Mouse (Mus musculus): ENCODE measurements around the gene Plpp3. TPM values are rescaled to one million over a fixed set of nuclear protein-coding genes. Genes with fewer than 3 reads are reported as not detected.

The Plpp3 gene
- total RNA-seq, 2 experiments from 2014 or later, result 157 to 169 TPM

DNA sequence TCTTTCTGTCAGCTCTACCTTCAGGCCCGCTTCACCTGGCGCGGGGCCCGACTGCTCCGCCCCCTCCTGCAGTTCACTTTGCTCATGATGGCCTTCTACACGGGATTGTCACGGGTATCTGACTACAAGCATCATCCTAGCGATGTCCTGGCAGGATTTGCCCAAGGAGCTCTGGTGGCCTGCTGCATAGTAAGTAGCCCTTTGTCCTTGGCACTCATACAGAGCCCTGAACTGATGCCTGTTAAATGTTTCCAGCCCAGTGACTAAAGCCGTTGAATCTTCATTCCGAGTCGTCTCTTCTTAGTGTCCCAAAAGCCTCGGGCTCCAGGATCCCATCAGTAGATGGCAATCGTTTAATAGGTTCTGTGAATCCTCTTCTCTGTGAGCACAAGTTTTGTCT lies 62.2 kb downstream of the Plpp3 start:
- peak; percentile 35 for DNase-seq

DNA sequence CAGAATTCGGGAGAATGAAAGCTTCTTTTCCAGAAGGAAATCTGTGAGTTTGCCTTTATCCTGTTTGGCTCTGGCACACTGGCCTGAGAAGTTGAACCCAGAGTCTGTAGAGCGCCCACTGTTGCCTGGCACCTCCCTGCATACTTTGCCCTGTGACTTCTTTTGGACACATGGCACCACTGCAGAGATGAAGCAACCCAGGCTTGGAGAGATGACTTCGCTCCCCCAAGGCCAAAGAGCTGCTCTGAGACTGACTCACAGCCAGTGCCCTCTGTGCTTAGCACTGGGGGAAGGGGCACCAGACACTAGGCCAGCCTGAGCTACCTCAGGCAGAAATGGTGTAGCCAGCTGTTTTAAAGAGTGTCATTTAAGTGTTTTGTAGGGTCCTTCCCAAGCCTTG lies 63.7 kb downstream of the Plpp3 start:
- peak; percentile 81 for DNase-seq

DNA sequence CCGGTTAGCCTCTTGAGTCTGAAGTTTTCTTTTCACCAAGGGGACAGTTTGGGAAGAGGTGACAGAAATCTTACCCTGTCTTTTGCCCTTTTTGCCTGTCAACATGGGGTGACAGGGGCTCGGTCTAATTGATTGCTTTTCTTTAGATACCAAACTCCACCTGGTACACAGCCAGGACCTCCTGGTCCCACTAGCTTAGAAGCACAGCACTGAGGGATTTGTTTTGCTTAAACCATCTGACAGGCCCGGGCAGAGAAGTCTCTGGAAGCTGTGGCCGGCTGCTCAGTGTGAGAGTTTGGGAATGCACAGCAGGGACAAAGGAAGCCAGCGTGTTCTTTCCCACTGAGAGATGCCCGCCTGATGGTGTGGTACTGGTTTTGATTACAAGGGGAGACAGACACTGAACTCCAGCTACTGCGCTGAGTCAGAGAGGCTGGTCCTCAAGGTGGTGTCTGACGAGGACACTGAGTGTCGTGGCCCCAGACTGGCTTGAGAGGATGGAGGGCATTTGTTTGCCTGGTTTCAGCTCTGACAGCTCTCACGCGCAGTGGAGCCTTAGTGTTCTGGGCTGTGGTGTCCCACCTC lies 64.2 kb downstream of the Plpp3 start:
- peak; percentile 35 for DNase-seq

DNA sequence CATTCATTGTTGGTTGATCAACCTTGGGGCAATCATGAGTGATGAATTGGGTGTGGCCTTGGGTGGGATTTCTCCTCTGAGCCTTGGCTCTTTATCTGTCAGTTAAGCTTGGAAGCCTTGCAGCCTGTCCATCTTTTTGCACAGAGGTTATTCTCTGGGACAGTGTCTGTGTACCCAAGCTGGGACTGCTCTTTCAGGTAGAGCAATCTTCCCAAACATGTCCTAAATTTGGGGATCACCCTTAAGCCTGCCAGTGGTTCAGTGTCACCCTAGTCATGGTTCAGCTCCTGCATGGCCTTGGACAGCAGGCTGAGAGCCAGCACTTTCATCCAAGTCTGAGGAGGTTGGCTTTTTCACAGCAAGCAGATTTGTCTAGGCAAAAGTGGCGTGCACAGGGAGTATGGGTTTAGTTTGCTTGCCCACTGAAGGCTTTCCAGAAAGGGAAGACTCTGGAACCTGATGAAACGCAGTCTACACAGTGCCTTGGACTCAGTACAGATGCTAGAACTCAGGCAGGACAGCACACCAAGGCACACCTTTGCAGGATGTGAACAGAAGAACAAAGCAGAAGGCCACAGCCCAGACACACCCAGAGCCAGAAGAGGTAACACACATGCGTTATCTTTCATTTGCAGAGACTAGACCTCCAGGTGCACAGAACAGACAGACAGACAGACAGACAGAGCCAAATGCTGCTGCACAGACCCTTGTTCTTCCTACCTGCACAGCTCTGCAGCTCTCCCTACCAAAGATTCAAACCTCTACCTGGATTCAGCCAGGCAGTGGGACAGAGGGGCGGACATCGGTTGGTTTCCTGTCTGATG lies 66.2 kb downstream of the Plpp3 start:
- peak; percentile 73 for DNase-seq

DNA sequence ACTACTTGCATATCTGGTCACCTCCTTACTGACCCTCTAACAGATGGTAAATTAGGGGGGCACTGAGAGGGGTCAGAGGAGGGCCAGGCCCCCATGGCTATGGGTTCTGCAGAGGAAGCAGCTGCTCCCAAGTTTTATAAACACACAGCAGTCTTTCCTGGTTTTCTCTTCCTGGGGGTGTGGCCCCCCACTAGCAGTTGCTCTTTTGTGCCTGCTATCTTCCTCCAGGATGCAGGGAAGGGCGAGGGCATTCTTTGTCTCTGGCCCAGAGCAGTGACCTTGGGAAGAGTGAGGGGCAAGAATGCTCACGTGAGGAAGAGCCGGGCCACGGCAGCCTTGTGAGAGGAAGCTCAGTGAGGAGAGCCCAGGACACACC lies 66.8 kb downstream of the Plpp3 start:
- DNase-seq, result peak; percentile 46

DNA sequence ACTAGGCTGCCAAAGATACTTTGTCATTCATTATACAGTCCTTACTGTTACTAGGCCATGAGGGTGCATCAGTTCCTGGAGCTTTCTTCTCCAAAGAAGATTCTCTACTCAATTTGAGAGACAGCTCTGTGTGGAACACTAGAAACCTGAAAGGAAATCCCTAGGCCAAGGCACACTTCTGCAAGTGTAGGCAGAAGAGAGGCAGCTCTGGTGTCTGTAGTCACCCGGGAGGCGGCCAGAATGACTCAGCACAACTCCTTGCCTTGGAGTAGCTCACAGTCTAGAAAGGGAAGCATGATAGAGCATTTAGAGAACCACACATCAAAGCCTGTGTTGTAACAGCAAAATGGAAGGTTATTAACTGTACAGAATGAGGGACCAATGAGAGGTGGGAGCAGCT lies 68.4 kb downstream of the Plpp3 start:
- peak; percentile 67 for DNase-seq

DNA sequence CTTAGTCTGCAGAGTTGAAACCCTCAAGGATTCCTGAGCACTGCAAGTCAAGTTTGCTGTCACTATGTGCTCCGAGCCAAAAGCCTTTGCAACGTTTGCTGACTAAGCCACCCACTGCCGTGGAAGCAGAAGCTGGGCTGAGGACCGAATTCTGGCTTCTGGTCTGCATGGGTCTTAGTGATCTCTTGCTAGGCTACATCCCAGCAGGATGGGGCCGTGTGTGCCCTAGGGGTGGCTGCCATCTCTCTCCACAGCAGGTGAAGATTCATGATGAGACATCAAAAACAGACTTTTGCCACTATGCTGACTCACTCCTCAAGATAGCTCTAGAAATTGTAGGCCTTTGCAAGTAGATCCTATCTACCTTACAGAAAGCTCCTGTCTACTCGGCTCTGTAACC lies 69.2 kb downstream of the Plpp3 start:
- peak; percentile 50 for DNase-seq

DNA sequence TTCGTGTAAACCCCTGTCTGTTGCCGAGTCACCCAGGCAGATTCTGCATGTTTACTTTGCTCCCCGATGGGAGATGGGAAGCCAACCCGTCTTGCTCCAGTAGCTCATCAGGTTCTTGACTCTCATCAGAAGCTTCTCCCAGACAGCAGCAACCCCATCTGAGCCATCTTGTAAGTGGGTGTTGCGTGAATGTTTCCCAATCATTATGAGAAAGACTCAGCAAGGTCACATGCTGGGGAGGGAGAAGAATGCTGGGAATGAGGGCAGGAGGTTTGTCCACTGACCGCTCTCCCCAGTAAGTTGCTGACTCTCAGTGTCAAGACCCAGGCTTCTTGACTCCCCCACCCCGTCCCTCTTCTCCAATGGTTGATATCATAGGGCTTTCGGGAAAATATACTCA lies 73.0 kb downstream of the Plpp3 start:
- DNase-seq, result no peak

DNA sequence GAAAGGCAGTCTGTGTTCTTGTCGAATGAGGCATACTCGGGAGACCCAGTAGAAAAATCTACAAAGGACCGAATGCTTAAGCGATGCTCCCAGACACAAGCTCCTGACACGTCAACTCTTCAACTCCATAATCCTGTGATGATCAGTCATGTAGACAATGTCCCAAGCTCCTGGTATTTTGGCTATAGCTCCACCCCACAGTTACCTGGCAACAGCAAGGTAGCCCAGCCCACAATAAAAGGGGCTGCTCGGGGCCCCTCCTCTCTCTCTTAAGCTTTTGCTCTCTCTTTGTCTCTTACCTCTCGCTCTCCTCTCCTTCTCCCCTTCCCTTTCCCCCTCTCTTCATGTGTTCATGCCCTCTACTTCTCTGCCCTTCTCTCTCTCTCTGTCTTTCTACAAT lies 83.1 kb downstream of the Plpp3 start:
- no peak for DNase-seq

DNA sequence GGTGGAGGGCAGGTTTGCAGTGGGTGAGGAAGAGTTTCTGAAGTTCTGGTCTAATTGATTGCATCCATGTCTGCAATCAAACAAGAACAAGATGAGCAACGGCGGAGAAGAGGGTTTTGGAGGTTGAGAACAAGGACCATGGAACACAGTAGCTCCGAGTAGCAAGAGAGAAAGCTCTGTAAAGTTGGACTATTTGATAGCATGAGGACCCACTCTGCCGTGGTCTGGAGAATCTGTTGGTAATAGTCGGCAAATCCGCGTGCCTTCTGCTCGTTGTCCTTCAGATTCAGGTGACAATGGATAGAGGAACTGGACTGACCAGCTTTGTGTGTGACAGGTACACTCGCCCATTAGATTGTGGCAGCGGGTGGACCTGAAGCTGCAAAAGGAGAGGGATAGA lies 87.8 kb downstream of the Plpp3 start:
- no peak for DNase-seq

DNA sequence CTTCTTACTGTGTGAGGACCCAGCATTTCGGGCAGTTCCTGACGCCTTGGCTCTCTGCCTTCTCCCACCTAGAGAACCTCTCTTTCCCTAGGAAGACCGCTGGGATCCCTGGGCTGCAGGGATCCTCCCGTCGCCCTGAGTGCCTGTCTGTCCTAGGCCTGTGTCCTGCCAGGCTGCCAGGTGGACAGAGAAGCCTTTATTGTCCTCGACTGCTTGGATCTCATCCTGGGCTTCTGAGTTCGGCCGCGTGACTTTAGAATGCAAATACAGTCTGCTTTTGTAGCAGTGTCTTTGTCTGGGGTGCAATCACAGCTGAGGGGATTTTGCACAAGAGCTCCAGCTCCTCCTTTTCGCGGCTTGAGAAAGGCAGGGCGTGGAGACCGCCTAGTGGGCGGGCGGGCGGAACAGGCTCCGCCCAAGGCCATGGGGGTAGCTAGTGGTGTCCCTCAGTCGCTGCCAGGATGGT lies 88.4 kb downstream of the Plpp3 start:
- DNase-seq, result peak; percentile 71

DNA sequence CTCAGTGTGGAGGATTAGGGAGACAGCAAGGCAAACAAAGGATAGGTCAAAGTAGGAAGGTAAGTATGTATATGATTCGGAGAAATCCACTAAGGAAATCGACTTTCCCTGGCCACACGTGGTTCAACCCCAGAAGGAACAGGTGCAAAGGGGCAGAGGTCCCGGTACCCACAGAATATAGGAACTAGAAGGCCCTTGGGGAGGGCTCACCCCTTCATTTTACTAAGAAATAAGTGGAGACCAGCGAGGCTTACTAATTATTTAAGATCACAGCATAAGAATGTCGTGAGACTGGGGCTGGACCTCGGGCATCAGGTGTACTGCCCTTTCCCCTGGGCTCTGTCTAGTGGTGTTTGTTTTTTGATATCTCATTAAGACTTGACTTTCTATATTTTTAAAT lies 89.2 kb downstream of the Plpp3 start:
- no peak for DNase-seq

DNA sequence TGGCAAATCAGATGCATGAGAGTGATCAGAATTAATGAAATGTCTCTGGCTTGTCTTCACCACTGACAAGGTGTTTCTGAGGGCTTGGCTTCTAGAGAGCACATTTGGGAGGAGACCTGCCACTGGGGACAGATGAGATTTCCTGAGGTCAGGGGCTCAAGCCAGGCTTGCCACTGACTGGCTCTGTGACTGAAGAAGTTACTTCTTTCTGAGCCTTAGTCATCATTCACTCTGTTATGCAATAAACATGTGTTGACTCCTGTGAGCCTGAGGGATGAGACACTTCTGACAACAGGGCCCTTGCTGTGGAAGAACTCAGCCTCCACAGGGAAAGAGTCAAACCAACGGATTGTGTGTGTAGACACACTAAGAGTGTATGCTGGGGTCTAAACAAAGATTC lies 91.0 kb downstream of the Plpp3 start:
- DNase-seq, result no peak

DNA sequence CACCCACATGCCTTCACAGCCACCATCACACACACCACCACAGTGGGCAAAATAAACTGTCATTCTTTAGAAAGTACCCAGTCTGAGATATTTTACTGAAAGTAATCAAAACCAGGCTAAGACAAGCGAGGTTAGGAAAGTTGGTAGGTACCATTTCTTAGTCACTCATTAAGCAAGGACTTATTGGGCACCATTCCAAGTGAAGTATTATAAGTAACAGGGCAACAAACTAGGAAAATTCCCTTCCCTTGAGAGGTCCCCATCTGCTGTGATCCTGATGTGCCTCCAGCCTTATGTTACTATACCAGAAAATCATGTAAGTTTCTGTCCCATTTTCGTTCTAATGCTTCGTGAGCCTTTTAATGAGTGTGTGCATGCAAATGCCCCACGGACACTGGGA lies 92.1 kb downstream of the Plpp3 start:
- DNase-seq, result no peak

DNA sequence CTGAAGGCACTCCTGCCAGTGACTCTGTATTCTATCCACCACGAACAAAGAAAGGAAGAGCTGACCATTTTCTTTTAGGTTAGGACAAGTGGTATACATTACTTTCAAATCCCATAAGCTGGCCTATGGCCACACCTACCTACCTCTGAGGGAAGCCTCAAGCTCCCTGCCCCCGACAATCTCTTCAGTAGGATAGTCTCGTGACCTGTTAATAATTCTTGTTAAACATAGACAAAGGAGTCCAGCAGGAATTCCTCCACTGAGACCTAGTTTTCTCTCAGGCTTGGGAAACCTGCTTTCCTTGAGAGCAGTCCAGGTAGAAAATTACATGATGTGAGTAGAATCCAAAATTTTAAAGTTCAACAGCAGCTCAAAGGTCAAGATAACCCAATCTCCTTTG lies 93.8 kb downstream of the Plpp3 start:
- DNase-seq, result no peak

DNA sequence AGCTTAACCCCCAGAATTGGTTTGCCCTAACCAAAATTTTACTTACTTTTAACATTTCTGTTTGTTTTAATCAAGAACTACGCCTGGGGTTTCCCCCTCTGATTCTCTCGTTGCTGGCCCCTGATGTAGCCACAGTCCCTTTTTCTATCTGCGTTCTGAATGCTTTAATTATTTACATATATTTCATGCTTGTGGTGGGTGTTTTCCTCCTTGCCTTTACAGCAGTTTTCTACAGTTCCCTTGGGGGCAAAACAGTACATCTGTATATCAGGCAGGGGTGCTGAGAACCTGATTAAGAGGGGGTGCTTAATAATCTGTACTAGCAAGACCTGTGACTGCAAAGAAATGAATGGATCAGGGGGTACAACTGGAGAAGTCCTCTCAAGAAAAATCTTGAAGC lies 94.9 kb downstream of the Plpp3 start:
- DNase-seq, result no peak

DNA sequence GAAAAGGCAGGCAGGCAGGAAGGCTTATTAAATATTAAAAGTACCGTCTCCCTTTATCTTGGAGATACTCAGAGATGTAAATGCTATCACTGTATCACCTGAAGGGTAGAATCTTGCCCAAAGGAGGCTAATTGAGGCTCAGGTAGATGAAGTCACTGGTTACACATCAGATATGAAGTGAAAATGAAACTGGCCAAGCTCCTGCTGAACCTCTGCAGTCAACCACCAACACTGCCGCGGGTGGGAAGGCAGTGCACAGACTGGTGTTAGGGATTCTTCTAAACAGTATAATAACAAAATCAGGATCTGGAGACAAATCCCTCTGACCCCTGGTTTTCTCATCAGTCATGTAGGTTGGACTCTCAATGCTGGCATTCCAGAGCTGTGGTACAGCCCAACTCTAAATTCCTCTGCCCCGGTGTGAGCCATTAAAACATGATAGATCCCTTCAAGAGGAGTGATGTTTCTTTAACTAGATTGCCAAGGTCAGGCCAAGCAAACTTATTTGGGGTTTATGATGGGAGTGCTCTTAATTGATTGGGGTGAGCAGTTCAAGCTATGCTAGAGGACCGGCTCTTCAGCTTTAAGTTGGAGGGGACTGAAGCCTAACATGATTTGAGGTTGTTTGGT lies 95.5 kb downstream of the Plpp3 start:
- no peak for DNase-seq

DNA sequence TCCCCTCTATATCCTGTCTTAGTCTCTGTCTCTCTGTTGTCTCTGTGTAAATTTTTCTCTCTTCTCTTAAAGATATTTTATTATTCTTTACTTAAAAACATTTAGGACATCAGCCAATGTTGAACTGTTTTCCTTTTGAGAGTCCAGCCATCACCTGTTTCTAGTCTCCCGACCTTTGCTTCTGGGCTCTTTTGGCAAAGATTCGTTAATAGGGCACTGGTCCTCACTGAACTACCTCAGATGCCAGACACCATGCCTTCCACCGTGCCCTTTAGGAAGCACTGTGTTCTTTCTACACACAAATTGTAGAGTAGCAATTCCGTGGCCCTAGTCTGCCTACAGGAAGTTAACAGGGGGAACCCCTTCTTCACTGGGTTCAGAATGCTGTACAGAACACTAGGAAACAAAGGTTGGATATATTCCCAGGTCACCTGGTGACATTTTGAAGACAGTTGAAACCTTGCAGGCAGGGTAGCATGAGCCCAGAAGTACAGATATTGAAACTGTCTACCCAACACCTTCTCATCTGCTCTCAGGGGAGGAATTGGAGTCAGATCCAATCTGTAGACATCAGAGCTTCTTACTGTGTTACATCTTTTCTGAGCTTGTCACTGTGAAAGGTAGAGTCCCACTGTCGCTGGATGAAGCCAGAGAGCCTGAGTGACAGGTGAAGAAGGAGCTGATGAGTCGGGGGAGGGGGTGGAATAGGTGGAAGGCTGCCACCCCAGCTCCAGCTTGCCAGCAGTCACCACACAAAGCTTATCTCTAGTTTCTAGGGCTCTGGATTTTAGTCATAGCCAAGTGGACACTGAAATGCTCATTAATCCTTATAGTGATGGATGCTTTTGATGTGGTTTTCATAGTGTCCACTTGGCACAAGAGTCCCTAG lies 96.5 kb downstream of the Plpp3 start:
- DNase-seq, result no peak

DNA sequence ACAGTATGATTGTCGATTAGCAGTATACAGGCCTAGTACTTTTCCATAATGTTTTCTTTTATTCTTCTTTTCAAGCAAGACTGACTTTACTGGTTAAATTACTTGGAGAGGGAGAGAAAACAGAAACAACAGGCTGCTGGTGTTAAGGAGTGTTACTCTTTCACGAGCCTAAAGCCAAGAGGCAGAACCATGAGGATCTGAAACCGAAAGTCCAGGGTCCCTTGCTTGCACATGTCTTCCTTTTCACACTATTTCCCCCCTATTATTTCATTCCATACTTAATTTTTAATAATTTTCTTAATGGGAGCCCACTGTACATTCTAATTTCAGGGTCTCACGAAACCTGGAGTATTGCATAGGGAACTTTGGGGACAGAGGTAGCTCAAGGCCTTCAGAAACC lies 97.2 kb downstream of the Plpp3 start:
- no peak for DNase-seq

DNA sequence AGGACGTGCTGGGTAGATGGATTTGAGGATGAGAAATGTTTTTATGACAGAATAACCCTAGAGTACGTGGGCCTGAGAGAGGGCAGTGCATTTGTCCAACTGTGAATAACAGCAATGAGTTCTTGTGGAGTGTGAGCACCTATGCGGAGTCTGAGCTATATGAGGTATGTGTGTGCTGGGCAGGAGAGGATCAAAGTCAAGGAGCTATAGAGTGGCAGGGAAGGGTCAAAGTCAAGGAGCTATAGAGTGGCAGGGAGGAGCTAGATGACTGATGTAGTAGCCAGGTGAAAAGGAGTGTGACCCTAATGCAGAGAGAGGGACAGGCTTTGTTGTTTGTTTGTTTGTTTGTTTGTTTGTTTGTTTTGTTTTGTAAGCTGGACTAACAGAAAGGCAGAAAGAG lies 98.0 kb downstream of the Plpp3 start:
- no peak for DNase-seq

DNA sequence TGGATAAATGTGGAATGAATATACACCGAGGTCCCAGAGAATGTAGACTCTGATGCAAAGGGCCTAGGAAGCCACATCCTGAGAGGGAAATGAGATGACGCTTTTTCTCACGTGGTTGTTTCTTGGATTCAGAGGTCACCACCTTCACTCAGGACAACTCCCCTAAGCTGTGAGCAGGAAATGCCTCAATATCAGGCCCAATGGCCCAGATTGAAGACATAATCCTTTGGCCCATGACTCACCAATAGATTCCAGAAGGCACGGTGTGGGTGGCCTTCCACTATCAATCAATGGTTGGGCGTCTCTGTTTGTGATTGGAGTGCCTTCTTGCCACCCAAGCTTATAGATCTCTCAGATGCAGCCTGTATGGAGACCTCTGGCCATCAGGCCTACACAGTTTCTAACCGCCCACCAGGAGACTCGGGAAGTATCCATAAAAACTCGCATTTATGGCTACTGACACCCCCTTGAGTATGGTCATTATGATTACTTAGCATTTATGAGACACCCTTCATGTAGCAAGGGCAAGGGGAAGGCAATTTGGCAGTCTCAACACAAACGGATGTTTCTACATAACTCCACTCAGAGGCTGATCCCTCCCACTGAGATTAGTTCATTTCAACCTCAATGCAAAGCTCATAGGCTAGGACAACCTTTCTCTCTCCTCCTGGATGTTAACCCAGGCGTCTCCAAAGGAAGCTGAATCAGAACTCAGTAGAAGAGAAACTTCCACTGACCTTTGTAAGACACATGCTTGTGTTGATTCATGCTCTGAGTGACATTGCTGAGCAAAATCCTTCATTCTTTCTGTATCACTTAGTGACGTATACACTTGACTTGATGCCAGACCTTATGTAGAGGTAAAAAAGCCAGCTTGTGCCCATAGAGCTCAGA lies 100.8 kb downstream of the Plpp3 start:
- no peak for DNase-seq

DNA sequence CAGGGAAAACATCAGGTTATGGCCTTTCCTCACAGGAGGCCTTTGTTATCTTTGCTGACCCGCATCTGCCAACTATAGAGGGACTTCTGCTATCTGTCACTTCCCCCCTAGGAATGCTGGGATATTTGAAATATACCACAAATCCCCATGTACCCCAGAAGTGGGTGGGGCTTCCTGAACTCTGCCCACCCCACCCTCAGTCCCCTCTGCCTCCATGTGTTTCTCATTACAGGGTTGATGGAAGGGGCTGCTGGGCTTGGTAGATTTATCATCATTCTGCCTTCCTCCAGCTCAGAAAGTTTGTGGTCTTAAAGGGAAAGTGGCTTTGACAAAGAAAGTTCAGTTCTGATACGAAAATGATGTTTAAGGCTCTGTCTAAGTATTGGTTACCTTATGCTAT lies 103.2 kb downstream of the Plpp3 start:
- DNase-seq, result no peak

Measured in adrenal gland, postnatal 10 days (tissue).